Mouse (Mus musculus) macrophage (primary cell): ENCODE results near the gene Rom1. TPM values are rescaled to one million over a fixed set of nuclear protein-coding genes. Genes with fewer than 3 reads are reported as not detected.

Source experiments
- H3K27ac ChIP-seq: fragments of 350-480 bp; formaldehyde crosslinking; 2 replicates; pipeline ENCODE4 v1.9.0; 2021
- H3K36me3 ChIP-seq: fragments of 350-480 bp; formaldehyde crosslinking; 2 replicates; pipeline ENCODE4 v1.9.0; 2021; ENCODE audit errors: inconsistent target
- H3K4me3 ChIP-seq: fragments of 350-480 bp; formaldehyde crosslinking; 2 replicates; pipeline ENCODE4 v1.9.0; 2021; ENCODE audit errors: inconsistent target
- H3K79me2 ChIP-seq: fragments of 350-480 bp; formaldehyde crosslinking; 2 replicates; pipeline ENCODE4 v1.9.0; 2021; ENCODE audit errors: inconsistent target
- WGBS: methylation state at CpG from one replicate; pipeline ENCODE4 v1.1.7; 2026; ENCODE audit warnings: inconsistent platforms; ENCODE audit not compliant: missing documents; 5-methylcytosine and 5-hydroxymethylcytosine counted together
- polyA plus RNA-seq: library from polyadenylated mRNA; stranded (reverse); fragments of 250-400 nt; gene quantifications from 3 replicates; pipeline ENCODE4 v1.2.4, GENCODE M21; 2018; ENCODE audit warnings: inconsistent platforms

Rom1 gene
- polyA plus RNA-seq, 1 experiment from 2014 or later: 1.9 TPM

DNA sequence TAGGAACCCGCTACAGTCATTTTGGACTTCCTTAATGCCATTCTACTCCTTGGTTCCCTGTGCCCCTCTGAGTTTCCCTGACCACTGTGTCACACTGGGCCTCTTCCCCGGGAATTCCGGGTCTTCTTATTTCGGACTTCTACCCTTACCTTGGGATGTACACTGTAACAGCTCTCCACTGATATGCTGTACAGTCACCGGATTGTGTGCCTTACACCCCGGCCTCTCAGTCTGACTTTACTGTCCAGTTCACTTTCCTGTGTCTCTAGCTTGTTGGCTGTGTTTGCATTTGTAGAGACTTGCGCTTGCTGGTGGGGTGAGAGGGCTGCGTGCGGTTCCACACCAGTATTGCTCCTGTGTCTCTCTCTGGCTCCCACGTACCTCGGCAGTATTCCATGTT is 961 bp upstream of the Rom1 start:
- Histone ChIP-seq H3K4me3 (peak overlapping the region; percentile 67), H3K27ac (no peak overlapping the region), H3K36me3 (peaks cover 42% of the 10 kb centered on the region), H3K79me2 (peaks cover 18% of the 10 kb centered on the region; the same call in 1 of the 2 replicates)
- WGBS: 6% methylated on average over 11 of the region's 11 CpGs

DNA sequence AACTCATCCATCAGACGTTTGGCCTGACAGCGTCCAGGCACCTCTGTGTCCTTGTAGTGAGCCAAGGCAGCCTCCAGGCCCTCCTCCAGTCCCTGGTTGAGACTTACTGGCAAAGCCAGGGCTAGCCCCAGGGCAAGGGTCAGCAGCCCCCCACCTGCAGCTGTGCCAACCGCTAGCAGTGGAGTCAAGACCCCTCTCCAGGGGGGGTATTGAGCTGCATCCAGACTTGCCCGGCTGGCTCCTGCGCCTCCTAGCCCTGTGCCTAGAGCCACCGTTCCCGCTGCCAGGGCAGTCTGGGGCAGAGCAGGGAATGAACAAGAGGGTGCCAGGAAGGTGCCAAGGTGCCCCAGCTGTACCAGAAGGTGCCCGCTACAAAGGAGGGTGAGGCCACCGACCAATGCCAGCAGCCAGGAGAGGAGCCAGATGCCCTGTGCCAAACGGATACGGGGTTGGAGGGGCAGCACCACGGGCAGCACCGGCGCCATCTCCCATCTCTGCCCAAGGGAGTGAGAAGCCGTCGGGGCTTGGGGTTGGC is 400 bp downstream of the Rom1 start:
- 54% methylated on average over 16 of the region's 16 CpGs for WGBS
- H3K79me2 ChIP-seq: peaks cover 29% of the 10 kb centered on the region
- H3K36me3 ChIP-seq: peaks cover 28% of the 10 kb centered on the region
- peak overlapping the region; percentile 67 for H3K4me3 ChIP-seq
- H3K27ac ChIP-seq: no peak overlapping the region

DNA sequence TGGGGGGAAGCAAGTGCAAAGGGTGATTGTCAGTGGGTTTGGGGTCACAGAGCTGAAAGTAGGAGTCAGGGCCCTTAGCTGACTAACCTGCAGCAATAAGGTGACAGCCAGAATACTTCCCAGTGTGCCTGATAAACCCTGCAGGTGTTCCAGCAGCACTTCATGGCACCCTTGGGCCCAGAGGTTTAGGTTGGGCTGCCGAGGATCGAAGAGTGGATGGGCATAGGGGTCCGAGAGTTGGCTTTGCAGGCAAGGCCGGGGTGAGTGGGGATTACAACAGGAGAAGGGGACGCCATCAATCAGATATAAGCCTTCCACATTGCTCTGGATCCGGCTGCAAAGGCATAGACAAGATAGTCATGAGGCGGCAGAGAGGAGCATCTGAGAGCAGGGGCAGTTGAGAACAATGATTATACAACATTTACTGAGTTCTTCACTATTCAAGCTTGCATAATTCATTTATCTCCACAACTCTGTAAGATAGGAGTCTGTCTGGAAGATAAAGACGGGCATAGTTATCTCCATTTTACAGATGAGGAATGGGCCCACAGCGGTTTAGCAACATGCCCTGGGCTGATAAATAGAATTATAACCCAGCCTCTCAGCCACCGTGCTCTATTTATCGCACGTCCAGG is 1.1 kb downstream of the Rom1 start:
- H3K79me2 ChIP-seq: peaks cover 36% of the 10 kb centered on the region
- H3K36me3 ChIP-seq: peaks cover 21% of the 10 kb centered on the region; the same call in 1 of the 2 replicates
- no peak overlapping the region for H3K4me3 ChIP-seq
- WGBS: 94% methylated on average over 12 of the region's 12 CpGs
- H3K27ac ChIP-seq: no peak overlapping the region

DNA sequence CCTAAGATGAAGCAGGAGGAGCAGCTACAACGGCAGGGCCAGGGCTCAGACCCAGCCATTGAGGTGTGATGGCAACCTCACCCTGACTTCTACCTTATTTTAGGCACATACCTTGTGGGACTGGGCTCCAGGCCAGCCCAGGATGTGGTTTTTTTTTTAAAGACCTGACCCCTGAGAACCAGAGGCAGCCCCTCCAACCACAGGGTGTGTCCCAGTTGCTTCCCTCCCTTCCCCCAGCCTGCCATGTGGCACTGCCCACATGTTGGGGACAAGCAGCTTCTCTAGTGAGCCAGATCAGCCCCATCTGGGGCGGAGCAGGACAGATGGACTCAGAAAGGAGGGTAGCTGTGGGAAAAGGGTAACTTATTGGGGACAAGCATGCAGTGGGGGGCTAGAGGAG is 2.4 kb downstream of the Rom1 start:
- peaks cover 18% of the 10 kb centered on the region; the same call in 1 of the 2 replicates for H3K36me3 ChIP-seq
- WGBS: 32% methylated on average over 2 of the region's 2 CpGs
- peaks cover 49% of the 10 kb centered on the region for H3K79me2 ChIP-seq
- H3K27ac ChIP-seq: no peak overlapping the region
- H3K4me3 ChIP-seq: no peak overlapping the region

DNA sequence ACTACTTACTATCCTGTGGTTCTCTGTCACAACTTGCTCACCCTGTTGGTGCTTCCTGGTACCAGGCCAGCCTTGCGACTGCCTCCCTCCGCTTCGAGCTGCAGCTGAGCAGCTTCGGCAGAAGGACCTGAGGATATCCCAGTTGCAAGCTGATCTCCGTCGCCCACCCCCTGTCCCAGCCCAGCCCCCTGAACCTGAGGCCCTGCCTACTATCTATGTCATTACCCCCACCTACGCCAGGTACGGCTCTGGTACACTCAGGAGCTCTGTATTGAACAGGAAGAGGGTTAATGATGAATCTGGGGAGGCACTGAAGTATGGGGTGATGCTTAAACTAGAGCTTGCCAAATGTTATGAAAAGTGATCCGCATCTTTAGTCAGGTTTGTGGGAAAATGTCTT is 7.4 kb downstream of the Rom1 start:
- peak overlapping the region; percentile 93 for H3K4me3 ChIP-seq
- 72% methylated on average over 8 of the region's 9 CpGs for WGBS
- 0 out of 2 replicates have a peak overlapping the region, but pooled peaks have one; percentile 81 for H3K27ac ChIP-seq

DNA sequence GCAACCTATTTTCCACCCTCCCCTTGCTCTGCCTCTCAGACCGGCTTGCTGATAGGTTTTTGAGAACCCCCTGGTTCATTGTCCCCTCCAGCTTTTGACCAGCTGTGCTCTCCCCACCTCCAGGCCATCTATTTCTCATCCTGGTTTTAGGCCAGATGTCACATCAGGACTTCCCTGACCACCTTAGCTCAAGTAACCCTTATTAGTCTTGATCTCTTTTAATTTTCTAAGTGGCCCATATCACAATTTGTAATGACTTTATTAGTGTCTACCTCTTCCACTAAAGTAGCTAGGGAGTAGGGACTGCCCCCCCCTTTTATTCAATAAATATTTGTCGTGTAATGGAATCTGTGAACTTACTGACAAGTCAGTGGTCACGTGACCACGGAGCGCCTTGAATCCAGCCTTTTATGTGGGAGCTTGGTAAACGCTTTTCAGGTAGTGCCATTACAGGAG is 8.3 kb downstream of the Rom1 start:
- WGBS: 1% methylated on average over 6 of the region's 6 CpGs
- Histone ChIP-seq H3K36me3 (peaks cover 14% of the 10 kb centered on the region), H3K27ac (peak overlapping the region; percentile 81), H3K79me2 (peaks cover 47% of the 10 kb centered on the region), H3K4me3 (peak overlapping the region; percentile 93)

More for the DNA sequence above, 7.4 kb downstream of the Rom1 start:
- Histone ChIP-seq H3K79me2 (peaks cover 47% of the 10 kb centered on the region), H3K36me3 (peaks cover 15% of the 10 kb centered on the region; the same call in 1 of the 2 replicates)

DNA sequence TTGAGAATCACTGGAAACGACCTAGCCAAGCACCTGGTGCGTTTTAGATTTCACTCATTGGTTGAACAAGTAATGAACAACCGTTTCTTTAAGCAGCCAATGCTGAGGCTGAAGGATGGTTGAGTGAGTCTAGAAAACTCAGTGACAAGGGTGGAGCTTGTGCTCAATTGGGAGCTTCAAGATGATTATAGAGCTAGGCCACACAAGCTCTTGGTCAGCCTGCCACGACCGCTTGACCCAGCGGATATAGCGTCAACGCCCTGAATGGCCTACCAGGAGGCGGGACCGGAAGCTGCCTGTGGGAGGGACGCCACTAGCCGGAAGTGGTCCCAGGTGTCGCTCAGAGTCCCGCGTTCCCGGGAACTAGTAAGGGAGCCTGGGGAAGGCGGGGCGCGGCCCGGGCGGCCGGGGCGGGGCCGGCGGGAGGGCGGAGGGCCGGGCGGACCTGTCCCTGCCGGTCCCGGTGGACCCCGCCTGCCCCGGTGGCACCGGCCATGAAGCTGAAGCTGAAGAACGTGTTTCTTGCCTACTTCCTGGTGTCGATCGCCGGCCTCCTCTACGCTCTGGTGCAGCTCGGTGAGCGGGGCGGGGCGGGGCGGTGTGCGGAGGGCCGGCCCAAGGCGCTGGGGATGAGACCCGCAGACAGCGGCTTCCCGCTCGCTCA is 9.0 kb downstream of the Rom1 start, which contains the start of gene B3gat3:
TSS of gene B3gat3 (plus strand) at position 302 of the 664 bp plus-strand sequence.
- Histone ChIP-seq H3K79me2 (peaks cover 44% of the 10 kb centered on the region), H3K27ac (peak within 1 kb of the TSS; percentile 81), H3K4me3 (peak within 1 kb of the TSS; percentile 93), H3K36me3 (peaks cover 14% of the 10 kb centered on the region)
- under 1% methylated on average over 48 of the region's 50 CpGs for WGBS

DNA sequence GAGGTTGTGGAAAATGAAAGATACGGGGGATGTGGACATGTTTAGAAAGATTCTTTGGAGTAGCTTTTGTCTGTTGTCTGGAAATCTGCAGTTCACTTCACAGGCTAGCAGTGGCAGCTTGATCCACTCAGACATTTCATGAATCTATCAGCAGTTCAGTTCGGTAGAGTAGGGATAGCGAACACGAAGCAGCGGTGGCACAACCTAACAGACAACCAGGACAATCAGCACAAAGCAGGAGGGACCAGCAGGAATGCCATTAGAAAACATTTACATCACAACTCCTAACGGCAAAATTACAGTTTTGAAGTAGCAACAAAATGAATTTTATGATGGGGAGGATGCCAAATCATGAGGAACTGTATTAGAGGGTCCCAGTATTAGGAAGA is 9.5 kb downstream of the Rom1 start:
- Histone ChIP-seq H3K4me3 (no peak overlapping the region), H3K27ac (peak overlapping the region; percentile 49), H3K36me3 (peaks cover 18% of the 10 kb centered on the region), H3K79me2 (peaks cover 41% of the 10 kb centered on the region)
- 77% methylated on average over 5 of the region's 6 CpGs for WGBS

DNA sequence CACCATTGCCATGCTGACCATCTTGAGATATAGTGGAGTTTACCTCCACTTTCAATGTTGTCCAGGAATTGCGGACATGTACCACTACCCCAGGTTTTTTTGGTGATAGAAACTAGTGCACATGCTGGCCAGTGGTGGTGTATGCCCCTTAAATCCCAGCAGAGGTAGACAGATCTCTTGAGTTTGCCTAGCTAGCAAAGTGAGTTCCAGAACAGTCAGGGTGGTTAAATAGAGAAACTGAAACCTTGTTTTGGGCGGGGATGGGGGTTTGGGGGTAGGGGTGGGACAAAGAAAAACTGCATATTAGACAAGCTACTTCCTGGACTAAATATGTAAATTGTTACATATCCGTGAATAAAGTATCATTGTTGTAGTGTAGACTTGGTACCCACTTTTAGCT is 10.2 kb downstream of the Rom1 start:
- Histone ChIP-seq H3K79me2 (peaks cover 34% of the 10 kb centered on the region), H3K27ac (no peak overlapping the region), H3K4me3 (no peak overlapping the region), H3K36me3 (peaks cover 25% of the 10 kb centered on the region)
- WGBS: 75% methylated on average over 2 of the region's 3 CpGs

DNA sequence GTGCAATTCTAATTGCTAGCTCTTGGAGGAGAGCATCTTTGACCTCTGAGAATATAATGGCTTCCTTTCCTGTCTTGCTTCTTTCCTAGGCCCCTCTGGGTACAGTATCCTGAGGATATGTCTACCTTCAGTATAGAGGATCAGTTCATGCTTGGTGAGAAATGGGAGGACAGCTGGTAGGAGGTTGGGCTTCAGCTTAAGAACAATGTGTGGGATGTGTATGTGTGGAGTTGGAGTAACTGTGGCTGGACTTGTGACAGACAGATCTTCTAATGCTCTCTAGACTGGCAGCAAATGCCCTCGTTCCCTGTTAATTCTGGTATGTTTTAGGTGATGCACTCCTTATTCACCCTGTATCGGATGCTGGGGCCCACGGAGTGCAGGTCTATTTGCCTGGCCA is 14.9 kb downstream of the Rom1 start:
- Histone ChIP-seq H3K27ac (no peak overlapping the region), H3K36me3 (peaks cover 66% of the 10 kb centered on the region), H3K4me3 (no peak overlapping the region), H3K79me2 (no peaks in the 10 kb centered on the region)
- 89% methylated on average over 3 of the region's 3 CpGs for WGBS

DNA sequence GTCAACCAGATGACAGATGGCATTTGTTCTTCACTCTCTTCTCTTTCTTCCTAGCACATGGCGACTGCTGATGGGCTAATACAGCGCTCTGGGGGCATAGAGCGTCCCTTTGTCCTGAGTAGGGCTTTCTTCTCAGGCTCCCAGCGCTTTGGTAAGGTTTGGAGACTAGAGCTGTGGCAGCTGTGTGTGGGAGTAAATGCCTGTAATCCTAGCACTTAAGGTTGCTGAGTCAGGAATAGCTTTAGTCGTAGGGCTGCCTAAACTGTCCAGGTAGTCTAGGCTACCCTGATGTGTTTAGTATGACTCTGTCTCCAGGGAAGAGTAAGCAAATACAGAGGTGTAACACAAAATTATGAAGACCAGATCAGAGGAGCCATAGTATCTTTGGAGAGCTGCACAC is 17.3 kb downstream of the Rom1 start:
- Histone ChIP-seq H3K4me3 (no peak overlapping the region), H3K36me3 (peaks cover 90% of the 10 kb centered on the region), H3K27ac (no peak overlapping the region), H3K79me2 (no peaks in the 10 kb centered on the region)
- 94% methylated on average over 5 of the region's 5 CpGs for WGBS

DNA sequence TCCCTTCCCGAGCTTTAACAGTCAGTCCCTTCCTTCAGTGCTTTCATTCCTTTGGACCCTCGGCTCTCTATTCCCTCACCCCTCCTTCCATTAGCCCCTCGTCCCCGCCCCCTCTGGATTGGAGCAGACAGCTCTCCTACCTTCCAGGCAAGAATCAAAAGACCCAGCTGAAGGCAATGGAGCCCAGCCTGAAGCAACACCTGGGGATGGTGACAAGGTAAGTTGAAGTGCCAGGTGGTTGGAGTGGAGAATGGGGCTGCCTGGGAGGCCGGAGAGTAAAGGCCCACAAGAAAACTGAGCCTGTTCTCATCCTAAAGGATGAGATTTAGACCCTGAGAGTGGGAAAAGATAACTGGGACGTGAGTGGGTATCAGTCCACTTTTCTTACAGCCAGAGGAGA is 20.6 kb downstream of the Rom1 start:
- H3K36me3 ChIP-seq: peaks cover 90% of the 10 kb centered on the region
- WGBS: 99% methylated on average over 6 of the region's 6 CpGs
- no peaks in the 10 kb centered on the region for H3K79me2 ChIP-seq
- H3K27ac ChIP-seq: no peak overlapping the region
- H3K4me3 ChIP-seq: no peak overlapping the region

DNA sequence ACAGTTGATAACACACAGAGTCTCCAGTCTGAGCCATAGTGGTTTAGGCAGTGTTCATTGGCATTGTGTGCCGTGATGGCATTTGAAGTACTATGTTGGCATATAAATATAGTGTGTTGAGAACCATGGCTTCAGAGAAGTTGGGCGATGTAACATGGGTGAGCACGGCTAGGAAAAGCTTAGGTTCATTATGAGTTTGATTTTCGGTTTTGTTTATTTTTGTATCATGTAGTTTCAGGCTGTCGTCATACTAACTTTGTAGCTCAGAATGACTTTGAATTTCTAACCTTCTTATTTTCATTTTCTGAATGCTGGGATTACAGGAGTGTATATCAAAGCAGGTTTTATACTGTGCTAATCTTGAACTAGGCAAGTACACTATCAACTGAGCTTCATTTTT is 25.7 kb downstream of the Rom1 start:
- Histone ChIP-seq H3K79me2 (peaks cover 40% of the 10 kb centered on the region), H3K27ac (no peak overlapping the region), H3K36me3 (peaks cover 57% of the 10 kb centered on the region), H3K4me3 (no peak overlapping the region)
- 96% methylated on average over 5 of the region's 5 CpGs for WGBS

DNA sequence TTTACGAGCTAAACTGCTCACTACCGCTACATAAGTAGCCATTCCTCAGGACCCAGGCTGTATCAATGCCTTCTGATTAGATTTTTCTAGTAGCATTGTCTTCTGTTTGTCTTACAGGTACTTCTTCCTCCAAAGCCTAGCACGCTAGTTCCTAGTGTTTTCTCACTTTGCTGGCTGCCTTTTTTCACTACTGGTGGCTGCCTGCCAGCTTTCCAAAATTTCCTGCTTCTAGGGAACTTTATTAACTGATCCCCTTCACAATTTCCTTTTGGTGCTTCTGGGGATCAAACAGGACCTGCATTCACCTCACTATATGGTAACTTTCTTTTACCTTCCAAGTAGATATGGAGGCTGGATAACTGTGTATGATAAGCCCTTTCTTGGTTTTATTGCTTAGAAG is 30.1 kb downstream of the Rom1 start:
- Histone ChIP-seq H3K27ac (no peak overlapping the region), H3K36me3 (peaks cover 27% of the 10 kb centered on the region)
- WGBS: 63% methylated on average over 3 of the region's 3 CpGs

DNA sequence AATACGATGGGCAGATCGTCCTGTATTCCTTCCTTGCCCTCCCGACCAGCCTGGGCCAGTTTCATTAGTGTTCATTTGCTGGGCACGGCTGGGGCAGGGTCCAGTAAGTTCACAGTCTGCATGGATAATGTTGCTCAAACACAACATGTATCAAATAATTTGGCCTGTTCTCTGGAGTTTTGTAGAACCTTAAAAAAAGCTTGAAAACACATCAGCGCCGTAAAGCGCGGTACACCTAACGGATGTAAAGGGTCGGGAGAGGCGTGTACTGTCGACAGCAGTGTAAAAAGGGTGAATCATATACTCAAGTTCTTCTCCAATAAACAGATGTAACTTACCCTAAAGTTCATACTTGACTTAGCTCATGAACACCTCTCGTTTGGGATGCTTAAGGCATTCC is 30.6 kb downstream of the Rom1 start:
- 5% methylated on average over 13 of the region's 13 CpGs for WGBS
- Histone ChIP-seq H3K4me3 (peak overlapping the region; percentile 99), H3K27ac (peak overlapping the region; percentile 71), H3K36me3 (peaks cover 24% of the 10 kb centered on the region), H3K79me2 (peaks cover 75% of the 10 kb centered on the region)

More for the DNA sequence above, 30.1 kb downstream of the Rom1 start:
- H3K4me3 ChIP-seq: peak overlapping the region; percentile 99
- H3K79me2 ChIP-seq: peaks cover 70% of the 10 kb centered on the region
